ENCODE assay signal across 19 mouse cellular contexts in genomic region chr15:96963735-96964134, GRCm38 (mm10).
DNase-seq lines count a peak whose midpoint lies in the region; ATAC-seq and TF ChIP-seq lines count a peak whose summit lies in the region.
"Had no signal": no experiment of that assay in that cellular context is flagged by ENCODE, and none has a peak within 500 bp of the region (broad histone marks: within the 10 kb centered on the region; RNA-seq: fewer than 3 reads in every experiment).

No protein-coding gene starts in this region.

- DNase-seq in embryo, embryonic 11 days = peak; percentile 49
- DNase-seq in embryo, embryonic 10 days (ENCODE audit: low spot score) = no peak
- no peak for DNase-seq in heart, postnatal 0 days (ENCODE audit: low spot score)
- no peak for DNase-seq in heart, adult 2 months
- DNase-seq in retina, postnatal 1 day = peak; percentile 6
- DNase-seq in retina, embryonic 14.5 days (ENCODE audit: low spot score) = no peak
- peak; percentile 5 for DNase-seq in midbrain, postnatal 0 days (ENCODE audit: low spot score)
- no peak for DNase-seq in layer of hippocampus, adult 2 months (ENCODE audit: low spot score in 2 of 2)
- DNase-seq: adrenal gland, postnatal 25 days; cerebellum, adult 9-11 months; lung, postnatal 10 days; right cerebral cortex, postnatal 4 days had no signal

- TF ChIP-seq POLR2A in heart, adult 2 months (IDR thresholded peaks at IDR 0.05; ENCODE audit: insufficient read depth, low read depth, low read length) = no peak

- H3K4me2 ChIP-seq in heart, postnatal 0 days (ENCODE audit: low read depth, low read length) = peak overlapping the region; percentile 40
- H3K4me2 ChIP-seq in midbrain, postnatal 0 days (ENCODE audit: low read depth, low read length, poor library complexity, severe bottlenecking) = peak overlapping the region; percentile 22
- H3K4me2 ChIP-seq: forebrain, embryonic 12.5 days; midbrain, embryonic 12.5 days; neural tube, embryonic 12.5 days had no signal

- H3K9ac ChIP-seq in heart, postnatal 0 days (replicated peaks; ENCODE audit: low read depth, low read length) = no peak overlapping the region
- H3K9ac ChIP-seq in heart, adult 2 months (ENCODE audit: low read depth, low read length) = no peak overlapping the region
- H3K9ac ChIP-seq in midbrain, postnatal 0 days (replicated peaks; ENCODE audit: low read length, poor library complexity, severe bottlenecking) = no peak overlapping the region
- H3K9ac ChIP-seq: forebrain, embryonic 12.5 days; liver, embryonic 14.5 days; midbrain, embryonic 12.5 days; neural tube, embryonic 12.5 days had no signal

- H3K27ac ChIP-seq in heart, postnatal 0 days (ENCODE audit: low read depth) = peak overlapping the region; percentile 47
- H3K27ac ChIP-seq in heart, adult 2 months = no peak overlapping the region
- H3K27ac ChIP-seq in midbrain, postnatal 0 days (ENCODE audit: low read depth, low read length) = no peak overlapping the region
- H3K27ac ChIP-seq in layer of hippocampus, adult 2 months = no peak overlapping the region
- H3K27ac ChIP-seq: forebrain, embryonic 12.5 days; hindbrain, embryonic 10.5 days; liver, embryonic 14.5 days; midbrain, embryonic 12.5 days; neural tube, embryonic 12.5 days had no signal

- no peaks in the 10 kb centered on the region for H3K9me3 ChIP-seq in heart, postnatal 0 days (replicated peaks; ENCODE audit: control insufficient read depth, low read length)
- no peaks in the 10 kb centered on the region for H3K9me3 ChIP-seq in midbrain, postnatal 0 days (ENCODE audit: low read length)
- H3K9me3 ChIP-seq: forebrain, embryonic 12.5 days; hindbrain, embryonic 10.5 days; midbrain, embryonic 12.5 days; neural tube, embryonic 12.5 days had no signal

- H3K27me3 ChIP-seq in heart, postnatal 0 days (ENCODE audit: control insufficient read depth, insufficient read depth, low read length) = no peaks in the 10 kb centered on the region
- no peaks in the 10 kb centered on the region for H3K27me3 ChIP-seq in heart, adult 2 months (ENCODE audit: control insufficient read depth, insufficient read depth, low read length)
- no peaks in the 10 kb centered on the region for H3K27me3 ChIP-seq in midbrain, postnatal 0 days (ENCODE audit: insufficient read depth, low read length)
- H3K27me3 ChIP-seq: CH12.LX; forebrain, embryonic 12.5 days; midbrain, embryonic 12.5 days; neural tube, embryonic 12.5 days had no signal

- H3K4me3 ChIP-seq in heart, postnatal 0 days (ENCODE audit: low read depth, low read length) = no peak overlapping the region
- H3K4me3 ChIP-seq in heart, adult 2 months = no peak overlapping the region
- no peak overlapping the region for H3K4me3 ChIP-seq in midbrain, postnatal 0 days (ENCODE audit: low read depth, low read length)
- H3K4me3 ChIP-seq in layer of hippocampus, adult 2 months = no peak overlapping the region
- H3K4me3 ChIP-seq: forebrain, embryonic 12.5 days; hindbrain, embryonic 10.5 days; midbrain, embryonic 12.5 days; neural tube, embryonic 12.5 days had no signal

- H3K79me2 ChIP-seq in heart, adult 2 months (replicated peaks; ENCODE audit: control insufficient read depth, insufficient read depth, low read length) = no peaks in the 10 kb centered on the region

- TF ChIP-seq EP300 in heart, postnatal 0 days (IDR thresholded peaks at IDR 0.05; ENCODE audit: low read depth) = no peak
- no peak for TF ChIP-seq EP300 in heart, adult 2 months (IDR thresholded peaks at IDR 0.05; ENCODE audit: insufficient read depth, low read depth, low read length)

- no peaks in the 10 kb centered on the region for H3K36me3 ChIP-seq in heart, postnatal 0 days (replicated peaks; ENCODE audit: control insufficient read depth, insufficient read depth, low read length)
- H3K36me3 ChIP-seq in heart, adult 2 months (ENCODE audit: control insufficient read depth, insufficient read depth, low read length) = no peaks in the 10 kb centered on the region
- no peaks in the 10 kb centered on the region for H3K36me3 ChIP-seq in midbrain, postnatal 0 days (ENCODE audit: insufficient read depth, low read length)
- H3K36me3 ChIP-seq: forebrain, embryonic 12.5 days; hindbrain, embryonic 10.5 days; midbrain, embryonic 12.5 days; neural tube, embryonic 12.5 days had no signal

- no peak for TF ChIP-seq CTCF in heart, postnatal 0 days (IDR thresholded peaks at IDR 0.05; ENCODE audit: low read depth)
- TF ChIP-seq CTCF in heart, adult 2 months (IDR thresholded peaks at IDR 0.05) = no peak
- no peak for TF ChIP-seq CTCF in midbrain, postnatal 0 days (IDR thresholded peaks at IDR 0.05)
- TF ChIP-seq CTCF in layer of hippocampus, adult 2 months (conservative IDR thresholded peaks at IDR 0.05) = no peak

- no peak for ATAC-seq in heart, postnatal 0 days (ENCODE audit: insufficient read depth, low read depth)
- ATAC-seq in midbrain, postnatal 0 days (ENCODE audit: low FRiP score) = no peak
- ATAC-seq: intestine, embryonic 16.5 days had no signal

- WGBS in heart, postnatal 0 days = 38% methylated on average over 10 of the region's 10 CpGs
- WGBS in heart, adult 2 months = 30% methylated on average over 10 of the region's 10 CpGs
- 33% methylated on average over 10 of the region's 10 CpGs for WGBS in midbrain, postnatal 0 days

- intact Hi-C loops in heart, adult 2 months (cut with DNase I) = no loop called here

- H3K4me1 ChIP-seq in heart, postnatal 0 days (ENCODE audit: control insufficient read depth, insufficient read depth) = 0 out of 2 replicates have a peak, but pooled peaks cover 3% of the 10 kb centered on the region
- H3K4me1 ChIP-seq in heart, adult 2 months (ENCODE audit: control insufficient read depth, insufficient read depth, low read length) = no peaks in the 10 kb centered on the region
- H3K4me1 ChIP-seq in midbrain, postnatal 0 days (ENCODE audit: insufficient read depth, low read length) = no peaks in the 10 kb centered on the region
- H3K4me1 ChIP-seq: forebrain, embryonic 12.5 days; hindbrain, embryonic 10.5 days; midbrain, embryonic 12.5 days; neural tube, embryonic 12.5 days had no signal

Comparison
In these comparisons a context has a peak if more than half of its experiments do, and no peak if none do; other contexts are left out.
1. DNase-seq: peak in embryo, embryonic 11 days (single experiment), retina, postnatal 1 day (single experiment) and midbrain, postnatal 0 days (single experiment); none in embryo, embryonic 10 days (single experiment), heart, postnatal 0 days (single experiment), heart, adult 2 months (0 of 2), retina, embryonic 14.5 days (single experiment) and layer of hippocampus, adult 2 months (0 of 2).